Mouse (Mus musculus) gastrocnemius, adult 2 months (tissue): Measurements from ENCODE around the gene Cbarp. TPM values are rescaled to one million over a fixed set of nuclear protein-coding genes. Genes with fewer than 3 reads are reported as not detected.

Source experiments
- DNase-seq: peaks from one replicate; pipeline ENCODE4 v3.0.0; 2022
- H3K27ac ChIP-seq: fragments of 200-600 bp; 2 replicates; pipeline ENCODE4 v1.8.1; 2022; ENCODE audit warnings: mild to moderate bottlenecking
- H3K4me3 ChIP-seq: fragments of 200-600 bp; 2 replicates; pipeline ENCODE4 v1.8.1; 2022; ENCODE audit warnings: mild to moderate bottlenecking, moderate library complexity
- CTCF ChIP-seq: fragments of 200-600 bp; IDR thresholded peaks from 2 replicates; pipeline ENCODE4 v1.8.1; 2022; ENCODE audit warnings: antibody characterized with exemption, mild to moderate bottlenecking, moderate library complexity
- intact Hi-C: fragments of 180-260 bp; cut with DNase I; formaldehyde crosslinking; loops from one replicate; pipeline ENCODE4 v1.15.1; 2025
- total RNA-seq, 2 experiments: library from RNA; stranded (reverse); gene quantifications; 2 replicates each; pipeline ENCODE4 v1.2.3; 2021

Cbarp gene
- total RNA-seq, 2 experiments from 2014 or later = 1.8 to 2.3 TPM

DNA sequence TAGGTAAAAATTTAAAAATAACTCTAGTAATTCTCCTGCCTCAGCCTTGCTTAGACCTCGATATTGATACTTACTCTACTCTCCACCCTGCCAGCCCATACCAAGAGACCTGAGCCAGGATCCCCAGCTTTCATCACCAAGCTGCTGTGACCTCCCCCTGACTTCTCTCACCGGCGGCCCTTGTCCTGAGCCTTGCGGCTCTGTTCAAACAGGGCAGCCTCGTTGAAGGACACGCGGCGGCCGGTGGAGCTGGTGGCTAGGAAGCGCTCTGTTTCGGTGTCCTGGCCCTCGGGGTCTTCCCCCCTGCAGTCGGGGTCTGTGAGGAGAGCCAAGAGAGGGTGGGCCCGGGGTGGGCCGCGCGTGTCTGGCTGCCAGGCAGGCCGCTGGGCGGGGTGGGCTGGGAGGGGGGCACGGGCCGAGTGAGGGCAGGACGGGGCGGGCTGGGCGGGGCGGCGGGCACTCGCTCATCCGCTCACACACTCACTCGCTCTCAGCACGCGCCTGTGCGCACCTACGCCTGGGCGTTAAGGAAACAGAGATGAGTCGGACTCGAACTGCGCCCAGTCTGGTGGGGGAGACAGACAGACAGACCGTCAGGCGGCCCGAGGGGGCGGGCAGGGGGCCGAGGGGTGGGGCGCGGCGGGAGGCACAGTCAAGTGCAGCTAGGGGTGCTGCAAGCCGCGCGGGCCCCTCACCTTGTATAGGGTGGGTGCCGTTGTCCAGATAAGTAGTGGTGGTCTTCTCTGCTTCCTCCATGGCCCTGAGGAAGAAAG, 4.3 kb downstream of the Cbarp start:
- DNase-seq = no peak
- Histone ChIP-seq H3K27ac (no peak overlapping the region), H3K4me3 (no peak overlapping the region)
- no peak for TF ChIP-seq CTCF
- intact Hi-C loops = no loop called here

DNA sequence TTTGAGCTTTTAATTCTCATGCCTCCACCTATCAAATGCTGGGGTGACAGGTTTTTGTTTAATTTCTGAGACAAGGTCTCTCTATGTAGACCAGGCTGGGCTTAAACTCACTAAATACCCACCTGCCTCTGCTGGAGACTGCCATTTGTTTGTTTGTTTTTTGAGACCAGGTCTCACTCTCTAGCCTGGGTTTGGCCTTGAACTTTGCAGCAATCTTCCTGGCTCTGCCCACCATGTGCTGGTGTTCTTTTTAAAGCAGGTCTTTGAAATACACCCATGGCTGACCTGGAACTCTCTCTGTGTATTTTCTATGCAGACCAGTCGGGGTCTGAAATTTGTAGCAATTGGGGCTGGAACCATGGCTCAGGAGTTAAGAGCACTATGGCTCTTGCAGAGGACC, 5.0 kb downstream of the Cbarp start:
- Histone ChIP-seq H3K4me3 (no peak overlapping the region), H3K27ac (no peak overlapping the region)
- intact Hi-C loops = no loop called here
- no peak for TF ChIP-seq CTCF
- DNase-seq = no peak

DNA sequence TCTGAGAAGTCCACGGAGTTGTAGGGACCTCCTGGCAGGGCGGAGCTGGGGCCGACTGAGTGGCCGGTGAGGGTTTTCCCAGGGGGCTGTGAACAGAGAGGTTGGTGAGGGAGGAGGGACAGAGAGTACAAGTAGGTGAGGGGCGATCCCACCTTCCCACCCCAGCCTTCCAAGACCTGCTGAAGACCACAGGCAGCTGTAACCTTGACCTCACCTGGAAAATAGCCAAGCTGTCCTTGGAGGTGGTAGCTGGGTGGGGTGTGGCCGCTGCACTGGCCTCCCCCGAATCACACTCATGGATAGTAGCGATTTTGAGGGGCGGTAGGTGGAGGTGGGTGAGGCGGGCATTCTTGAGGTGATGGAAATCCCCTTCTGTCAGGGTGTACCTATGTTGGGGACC, 5.5 kb downstream of the Cbarp start:
- no peak overlapping the region for H3K4me3 ChIP-seq
- no peak overlapping the region for H3K27ac ChIP-seq
- DNase-seq = no peak
- intact Hi-C loops = no loop called here
- no peak for TF ChIP-seq CTCF

DNA sequence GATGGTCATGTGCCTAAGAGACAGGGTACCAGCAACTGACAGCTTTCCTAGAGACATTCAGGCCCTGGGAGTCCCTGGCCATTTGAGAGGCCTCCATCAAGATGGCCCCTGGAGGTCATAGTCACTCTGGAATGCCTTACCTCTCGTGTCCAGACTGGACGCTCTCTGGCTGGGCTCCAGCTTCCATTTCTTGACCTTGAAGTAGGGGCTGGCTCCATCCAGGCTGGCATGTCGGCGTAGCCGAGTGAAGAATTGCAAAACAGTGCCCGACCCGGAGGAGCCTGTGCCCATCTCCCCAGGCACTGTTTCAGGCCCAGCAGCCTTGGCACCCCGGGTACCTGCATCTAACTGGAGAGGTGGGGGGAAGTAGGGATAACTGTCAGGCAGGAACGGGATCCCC, 6.2 kb downstream of the Cbarp start:
- intact Hi-C loops = loop anchor here (5.0 kb wide), 1 partner anchor 102 kb away; no protein-coding TSS in a partner anchor
- TF ChIP-seq CTCF = no peak
- no peak for DNase-seq
- no peak overlapping the region for H3K27ac ChIP-seq
- H3K4me3 ChIP-seq = no peak overlapping the region

DNA sequence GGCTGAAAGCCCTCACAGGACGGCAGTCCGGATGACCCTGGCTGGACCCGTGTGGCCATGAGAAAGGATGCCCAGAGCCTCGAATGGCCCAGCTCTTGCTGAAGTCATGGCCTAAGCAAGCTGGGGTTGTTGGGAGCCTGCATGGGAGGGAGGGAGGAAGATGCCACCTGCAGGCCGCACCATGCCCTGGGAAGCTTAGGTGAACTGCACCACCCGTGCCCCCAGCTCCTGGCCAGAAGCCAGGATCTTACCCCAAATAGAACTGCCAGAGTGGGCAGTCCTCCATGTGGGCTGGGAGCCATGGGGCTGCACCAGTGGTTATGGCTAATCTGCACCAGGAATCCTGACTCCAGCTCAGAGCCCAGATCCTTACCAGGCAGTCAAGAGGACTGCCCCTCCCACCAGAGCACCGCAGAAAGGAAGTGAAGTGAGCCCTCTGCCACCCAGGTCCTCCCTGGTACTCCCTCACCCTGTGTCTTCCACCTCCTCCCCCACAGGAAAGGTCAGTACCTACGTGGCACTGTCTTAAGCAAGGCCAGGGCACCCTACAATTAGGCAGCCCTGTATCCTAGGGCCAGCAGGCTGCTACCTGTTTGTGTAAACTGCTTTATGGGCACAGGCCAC, 7.3 kb downstream of the Cbarp start:
- intact Hi-C loops = loop anchor here (5.0 kb wide), 1 partner anchor 101 kb away; no protein-coding TSS in a partner anchor
- peak; percentile 78 for DNase-seq
- TF ChIP-seq CTCF = peak; percentile 48; the same call in 1 of the 2 replicates

DNA sequence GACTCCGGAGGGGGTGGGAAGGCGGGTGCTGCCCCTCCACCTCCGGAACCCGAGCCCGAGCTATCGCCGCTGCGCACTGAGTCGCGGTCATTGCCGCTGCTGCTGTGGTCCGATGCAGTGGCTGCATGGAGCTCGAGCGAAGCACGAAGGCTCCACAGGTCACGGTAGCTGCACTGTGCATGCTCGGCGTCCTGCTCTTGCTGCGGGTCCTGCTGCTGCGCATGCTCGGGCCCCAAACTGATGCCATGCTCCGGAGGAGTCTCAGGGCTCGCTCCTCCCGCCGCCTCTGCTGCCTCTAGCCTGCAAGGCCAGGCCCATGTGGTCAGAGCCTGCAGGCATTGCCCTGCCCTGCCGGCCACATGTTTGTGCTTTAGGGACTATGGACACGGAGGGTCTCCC, 8.7 kb downstream of the Cbarp start:
- intact Hi-C loops = loop anchor here (5.0 kb wide), 1 partner anchor 100 kb away; no protein-coding TSS in a partner anchor
- H3K27ac ChIP-seq = no peak overlapping the region
- no peak overlapping the region for H3K4me3 ChIP-seq
- peak; percentile 17 for DNase-seq
- TF ChIP-seq CTCF = no peak

More for the DNA sequence above, 7.3 kb downstream of the Cbarp start:
- peak overlapping the region; percentile 69 for H3K27ac ChIP-seq
- H3K4me3 ChIP-seq = no peak overlapping the region

DNA sequence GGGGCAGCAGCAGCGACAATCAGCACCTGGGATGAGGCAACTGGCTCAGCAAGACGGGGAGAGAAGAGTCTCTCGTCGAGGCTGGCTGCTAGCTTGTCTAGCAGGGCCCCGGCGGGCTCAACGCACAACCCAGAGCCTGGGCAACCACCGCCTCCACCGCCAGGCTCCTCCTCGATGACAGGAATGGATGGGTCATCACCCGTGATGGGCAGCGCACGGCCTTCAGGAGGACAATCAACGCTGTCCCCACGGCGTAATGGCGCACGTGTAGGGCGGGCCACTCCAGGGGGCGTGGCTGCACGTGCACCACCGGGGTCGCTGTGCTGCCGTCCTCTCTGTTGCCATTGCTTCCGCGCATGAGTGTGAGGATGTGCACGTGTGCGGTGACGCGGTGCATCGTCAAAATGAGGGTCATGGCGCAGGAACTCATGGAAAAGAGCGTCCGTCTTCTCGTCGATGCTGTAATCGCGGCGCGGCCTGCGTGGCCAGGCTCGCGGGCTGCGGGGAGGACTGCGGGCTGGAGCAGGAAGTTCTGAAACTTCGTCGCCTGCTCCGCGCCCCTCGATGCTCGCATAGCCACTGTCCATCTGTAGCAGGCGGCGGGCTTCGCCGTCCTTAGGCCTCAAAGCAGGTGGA, 9.2 kb downstream of the Cbarp start:
- Histone ChIP-seq H3K27ac (no peak overlapping the region), H3K4me3 (no peak overlapping the region)
- peak; percentile 26 for DNase-seq
- TF ChIP-seq CTCF = no peak
- intact Hi-C loops = loop anchor here (5.0 kb wide), 1 partner anchor 99 kb away; no protein-coding TSS in a partner anchor

DNA sequence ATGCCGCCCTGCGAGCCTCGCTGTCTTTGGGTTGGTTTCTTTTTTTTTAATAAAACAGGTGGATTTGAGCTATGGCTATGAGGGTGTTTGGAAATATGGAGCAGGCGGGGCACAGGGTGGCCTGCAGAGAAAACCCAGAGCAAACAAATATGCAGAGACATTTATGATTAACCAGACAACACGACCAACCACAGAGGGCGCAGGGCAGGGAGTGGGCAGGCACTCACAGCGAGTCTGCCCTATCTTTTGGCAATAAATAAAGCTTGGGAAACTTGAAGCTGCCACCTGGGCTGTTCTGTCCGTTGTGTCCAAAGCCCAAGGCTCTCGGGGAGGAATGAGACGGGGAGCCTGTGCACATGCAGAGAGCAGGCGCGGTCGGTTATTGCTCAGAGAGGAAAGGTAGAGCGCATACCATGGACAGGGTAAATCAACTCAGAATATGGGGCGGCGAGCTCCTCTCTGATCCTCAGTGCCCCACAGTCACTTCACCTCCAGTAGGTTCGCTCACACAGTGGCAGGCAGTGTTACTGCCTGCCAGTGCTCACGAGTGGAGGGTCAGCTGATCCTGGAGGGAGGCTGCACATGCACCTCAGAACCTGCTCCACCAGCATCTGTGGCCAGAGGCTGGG, 10.1 kb downstream of the Cbarp start:
- DNase-seq = peak; percentile 13
- H3K27ac ChIP-seq = no peak overlapping the region
- no peak for TF ChIP-seq CTCF
- no peak overlapping the region for H3K4me3 ChIP-seq
- intact Hi-C loops = loop anchor here (5.0 kb wide), 1 partner anchor 98 kb away; no protein-coding TSS in a partner anchor

DNA sequence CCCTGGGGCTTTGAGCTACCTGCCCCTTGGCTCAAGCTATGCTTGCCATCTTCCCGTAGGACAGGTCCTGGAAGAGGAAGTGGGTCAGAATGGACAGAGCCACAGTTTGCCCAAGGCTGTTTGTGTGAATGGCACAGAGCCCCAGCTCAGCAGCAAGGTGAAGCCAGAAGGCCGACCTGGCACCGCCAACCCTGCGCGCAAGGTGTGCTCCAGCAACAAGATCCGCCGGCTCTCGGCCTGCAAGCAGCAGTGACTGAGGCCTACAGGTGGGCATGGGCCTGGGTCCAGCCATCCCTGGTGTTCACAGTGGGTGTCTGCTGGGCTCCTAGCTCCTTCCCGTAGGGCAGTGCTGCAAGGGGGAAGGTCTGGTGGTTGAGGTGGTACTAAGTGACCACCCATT, 10.8 kb downstream of the Cbarp start:
- intact Hi-C loops = loop anchor here (5.0 kb wide), 1 partner anchor 98 kb away; no protein-coding TSS in a partner anchor
- no peak overlapping the region for H3K27ac ChIP-seq
- peak; percentile 20 for DNase-seq
- H3K4me3 ChIP-seq = no peak overlapping the region
- TF ChIP-seq CTCF = no peak

DNA sequence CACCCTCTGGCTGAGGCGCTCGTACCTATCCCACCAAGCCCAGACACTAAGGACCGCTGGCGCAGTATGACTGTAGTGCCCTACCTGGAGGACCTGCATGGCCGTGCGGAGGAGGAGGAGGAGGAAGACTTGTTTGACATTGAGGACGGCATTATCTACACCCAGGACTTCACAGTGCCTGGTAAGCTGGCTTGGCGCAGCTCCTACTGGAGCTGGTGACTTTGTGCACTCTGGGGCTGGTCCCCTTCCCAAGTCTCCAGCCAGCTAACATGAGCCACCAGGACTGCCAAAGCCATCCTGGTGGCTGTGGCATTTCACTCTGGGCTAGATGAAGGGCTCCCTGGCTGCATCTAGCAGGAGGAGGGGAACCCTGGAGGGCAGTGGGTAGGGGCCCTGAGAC, 12.7 kb downstream of the Cbarp start:
- Histone ChIP-seq H3K27ac (no peak overlapping the region), H3K4me3 (no peak overlapping the region)
- peak; percentile 17 for DNase-seq
- intact Hi-C loops = no loop called here
- TF ChIP-seq CTCF = no peak

DNA sequence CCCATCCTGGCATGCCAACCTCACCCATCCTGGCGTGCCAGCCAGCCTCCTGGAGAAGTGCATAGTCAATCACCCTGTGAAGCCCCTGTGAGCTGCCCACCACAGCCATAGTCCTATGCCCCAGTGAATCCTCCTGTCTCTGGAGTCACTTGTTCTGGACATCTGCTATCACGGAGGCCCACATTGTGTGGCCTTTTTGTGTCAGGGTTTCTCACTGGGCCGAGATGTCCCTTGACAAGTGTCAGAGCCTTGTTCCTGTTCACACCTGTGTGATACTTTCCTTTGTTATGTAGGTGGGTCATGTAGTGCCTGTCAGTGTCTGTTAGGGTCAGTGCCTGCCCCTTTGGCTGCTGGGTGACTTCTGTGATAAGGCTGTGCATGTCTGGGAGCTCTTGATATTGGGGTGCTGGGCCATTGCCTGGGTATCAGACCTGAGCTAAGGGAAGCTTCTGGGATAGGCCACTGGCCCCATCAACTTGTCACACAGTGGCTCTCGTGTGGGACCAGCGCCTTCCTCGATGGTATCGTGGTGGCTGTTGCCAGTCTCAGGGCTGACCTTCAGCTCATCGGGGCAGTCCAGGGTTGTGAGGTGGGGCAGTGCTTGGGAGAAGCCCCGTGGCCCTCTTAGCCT, 16.6 kb downstream of the Cbarp start:
- no peak overlapping the region for H3K4me3 ChIP-seq
- intact Hi-C loops = no loop called here
- peak; percentile 18 for DNase-seq
- no peak overlapping the region for H3K27ac ChIP-seq
- no peak for TF ChIP-seq CTCF

DNA sequence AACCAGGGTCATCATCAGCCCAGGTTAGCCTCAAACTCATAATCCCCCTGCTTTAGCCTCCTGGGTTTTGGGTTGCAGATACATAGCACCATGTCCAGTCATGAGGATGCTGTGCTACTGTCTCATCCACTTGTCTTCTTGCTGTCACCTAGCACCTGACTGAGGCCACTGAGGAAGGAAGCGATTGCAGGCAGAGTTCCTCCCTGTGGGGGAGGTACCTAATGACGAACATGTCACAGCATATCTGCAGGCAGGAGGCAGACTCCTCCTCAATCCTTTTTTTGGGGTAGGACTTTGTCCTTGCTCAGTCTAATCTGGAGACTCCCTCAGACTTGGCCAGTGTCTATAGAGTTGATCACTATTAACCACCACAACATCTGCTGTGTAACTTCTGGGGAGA, 19.0 kb downstream of the Cbarp start:
- peak; percentile 13 for DNase-seq
- intact Hi-C loops = no loop called here

More for the DNA sequence above, 19.0 kb downstream of the Cbarp start:
- Histone ChIP-seq H3K27ac (0 out of 2 replicates have a peak overlapping the region, but pooled peaks have one; percentile 12), H3K4me3 (no peak overlapping the region)
- TF ChIP-seq CTCF = no peak
